ENCODE assay signal across 22 mouse cellular contexts in genomic region chr5:108422741-108423140, GRCm38 (mm10). TPM values are rescaled to one million over a fixed set of nuclear protein-coding genes. Genes with fewer than 3 reads are reported as not detected.
DNase-seq lines count a peak whose midpoint lies in the region; ATAC-seq and TF ChIP-seq lines count a peak whose summit lies in the region.
"Had no signal": no experiment of that assay in that cellular context is flagged by ENCODE, and none has a peak within 500 bp of the region (broad histone marks: within the 10 kb centered on the region; RNA-seq: fewer than 3 reads in every experiment).

No protein-coding gene starts in this region.

- no peak overlapping the region; the same call in 1 of the 2 replicates for H3K4me2 ChIP-seq in intestine, postnatal 0 days (replicated peaks; ENCODE audit: low read depth)
- no peak overlapping the region for H3K4me2 ChIP-seq in intestine, embryonic 16.5 days (ENCODE audit: low read depth, low read length)
- peak overlapping the region; percentile 29; the same call in 1 of the 2 replicates for H3K4me2 ChIP-seq in liver, embryonic 13.5 days
- H3K4me2 ChIP-seq: embryonic facial prominence, embryonic 12.5 days; forebrain, embryonic 13.5 days; forebrain, embryonic 15.5 days had no signal

- H3K4me1 ChIP-seq in intestine, postnatal 0 days (replicated peaks; ENCODE audit: control insufficient read depth, insufficient read depth, low read length), result no peaks in the 10 kb centered on the region; the same call in 1 of the 2 replicates
- no peaks in the 10 kb centered on the region for H3K4me1 ChIP-seq in intestine, embryonic 16.5 days (ENCODE audit: control insufficient read depth, insufficient read depth, low read length)
- H3K4me1 ChIP-seq in liver, embryonic 13.5 days (replicated peaks), result peaks cover 32% of the 10 kb centered on the region
- H3K4me1 ChIP-seq: embryonic facial prominence, embryonic 10.5 days; embryonic facial prominence, embryonic 12.5 days; forebrain, embryonic 13.5 days; forebrain, embryonic 15.5 days had no signal

- no peaks in the 10 kb centered on the region for H3K27me3 ChIP-seq in intestine, postnatal 0 days (replicated peaks; ENCODE audit: control insufficient read depth, insufficient read depth, low read length)
- no peaks in the 10 kb centered on the region for H3K27me3 ChIP-seq in intestine, embryonic 16.5 days (replicated peaks; ENCODE audit: control insufficient read depth, insufficient read depth, low read length)
- H3K27me3 ChIP-seq in liver, embryonic 13.5 days, result no peaks in the 10 kb centered on the region
- H3K27me3 ChIP-seq: embryonic facial prominence, embryonic 12.5 days; forebrain, embryonic 13.5 days; forebrain, embryonic 15.5 days; Patski had no signal

- H3K9ac ChIP-seq in intestine, postnatal 0 days (ENCODE audit: low read depth, low read length), result no peak overlapping the region
- H3K9ac ChIP-seq in intestine, embryonic 16.5 days (ENCODE audit: low read depth, low read length), result no peak overlapping the region
- H3K9ac ChIP-seq in liver, embryonic 13.5 days, result no peak overlapping the region
- H3K9ac ChIP-seq: embryonic facial prominence, embryonic 12.5 days; forebrain, embryonic 13.5 days; forebrain, embryonic 15.5 days; forebrain, postnatal 0 days had no signal

- no peak overlapping the region for H3K27ac ChIP-seq in intestine, postnatal 0 days (ENCODE audit: low read depth, low read length)
- no peak overlapping the region for H3K27ac ChIP-seq in intestine, embryonic 16.5 days (ENCODE audit: low read length)
- no peak overlapping the region for H3K27ac ChIP-seq in liver, embryonic 13.5 days
- H3K27ac ChIP-seq: embryonic facial prominence, embryonic 10.5 days; embryonic facial prominence, embryonic 12.5 days; forebrain, embryonic 13.5 days; forebrain, embryonic 15.5 days had no signal

- WGBS in intestine, postnatal 0 days, result 64% methylated on average over 3 of the region's 3 CpGs
- 65% methylated on average over 3 of the region's 3 CpGs for WGBS in intestine, embryonic 16.5 days
- 70% methylated on average over 3 of the region's 3 CpGs for WGBS in liver, embryonic 13.5 days (ENCODE audit: insufficient replicate concordance)

- peak; percentile 45; the same call in 1 of the 2 replicates for ATAC-seq in intestine, postnatal 0 days
- ATAC-seq in intestine, embryonic 16.5 days, result no peak
- no peak for ATAC-seq in liver, embryonic 13.5 days (ENCODE audit: low read depth)
- ATAC-seq: activated CD4-positive, CD25-positive, alpha-beta regulatory T cell, adult 4 months; forebrain, embryonic 13.5 days; forebrain, embryonic 15.5 days; forebrain, postnatal 0 days; Patski had no signal

- no peaks in the 10 kb centered on the region for H3K9me3 ChIP-seq in intestine, postnatal 0 days (ENCODE audit: control insufficient read depth)
- no peaks in the 10 kb centered on the region for H3K9me3 ChIP-seq in intestine, embryonic 16.5 days (ENCODE audit: control insufficient read depth, low read length)
- H3K9me3 ChIP-seq in liver, embryonic 13.5 days (replicated peaks), result no peaks in the 10 kb centered on the region
- H3K9me3 ChIP-seq: embryonic facial prominence, embryonic 10.5 days; embryonic facial prominence, embryonic 12.5 days; forebrain, embryonic 13.5 days; forebrain, embryonic 15.5 days; G1E had no signal

- no peak for DNase-seq in liver, embryonic 13.5 days
- DNase-seq in liver, result no peak
- DNase-seq in ovary, adult 18-20 months (ENCODE audit: low spot score), result no peak
- DNase-seq: adrenal gland, adult 8-10 months; adrenal gland, postnatal 14 days; adrenal gland, postnatal 36 days; cerebellum, adult 11-12 months; cerebellum, adult 2 months; cerebellum, adult 9-10 months; cerebellum, postnatal 10 days; cerebellum, postnatal 25 days; forebrain, postnatal 0 days had no signal

- H3K36me3 ChIP-seq in intestine, postnatal 0 days (ENCODE audit: control insufficient read depth, insufficient read depth), result no peaks in the 10 kb centered on the region
- H3K36me3 ChIP-seq in intestine, embryonic 16.5 days (ENCODE audit: control insufficient read depth, insufficient read depth, low read length), result no peaks in the 10 kb centered on the region
- no peaks in the 10 kb centered on the region for H3K36me3 ChIP-seq in liver, embryonic 13.5 days
- H3K36me3 ChIP-seq: embryonic facial prominence, embryonic 10.5 days; embryonic facial prominence, embryonic 12.5 days; forebrain, embryonic 15.5 days had no signal

- no peak for TF ChIP-seq CTCF in intestine, postnatal 0 days (IDR thresholded peaks at IDR 0.05; ENCODE audit: low read depth)

- H3K4me3 ChIP-seq in intestine, postnatal 0 days (ENCODE audit: low read depth, low read length), result no peak overlapping the region
- no peak overlapping the region for H3K4me3 ChIP-seq in intestine, embryonic 16.5 days (ENCODE audit: low read length)
- H3K4me3 ChIP-seq in liver, embryonic 13.5 days (replicated peaks), result no peak overlapping the region
- H3K4me3 ChIP-seq: embryonic facial prominence, embryonic 10.5 days; embryonic facial prominence, embryonic 12.5 days; forebrain, embryonic 13.5 days; forebrain, embryonic 15.5 days had no signal

RNA-seq across cellular contexts. Expression of gene Atp5k, which starts 11.5 kb away (rescaled TPM):
- 829 and 847 TPM in 2 replicates for polyA plus RNA-seq in intestine, postnatal 0 days (2015; fragmentation: Nextera tagmentation; extraction: Ambion mirVana)
- 440 and 455 TPM in 2 replicates for polyA plus RNA-seq in intestine, embryonic 16.5 days (2015; fragmentation: Nextera tagmentation; extraction: Ambion mirVana)
- polyA plus RNA-seq in liver, embryonic 13.5 days (2015; fragmentation: Nextera tagmentation; extraction: Ambion mirVana), result 328 and 358 TPM in 2 replicates

RNA-seq across cellular contexts. Expression of gene Mfsd7a, which starts 25.9 kb away (rescaled TPM):
- polyA plus RNA-seq in intestine, postnatal 0 days (2015; fragmentation: Nextera tagmentation; extraction: Ambion mirVana), result 0.42 and 0.51 TPM in 2 replicates
- polyA plus RNA-seq in intestine, embryonic 16.5 days (2015; fragmentation: Nextera tagmentation; extraction: Ambion mirVana), result 0.38 and 0.55 TPM in 2 replicates
- polyA plus RNA-seq in liver, embryonic 13.5 days (2015; fragmentation: Nextera tagmentation; extraction: Ambion mirVana), result 0.07 and 0.15 TPM in 2 replicates
- polyA plus RNA-seq: activated CD4-positive, CD25-positive, alpha-beta regulatory T cell, adult 4 months; G1E had no signal

RNA-seq across cellular contexts. Expression of gene Pde6b, which starts 34.5 kb away (rescaled TPM):
- 0.09 and 0.16 TPM in 2 replicates for polyA plus RNA-seq in intestine, postnatal 0 days (2015; fragmentation: Nextera tagmentation; extraction: Ambion mirVana)
- 0.43 and 0.47 TPM in 2 replicates for polyA plus RNA-seq in intestine, embryonic 16.5 days (2015; fragmentation: Nextera tagmentation; extraction: Ambion mirVana)
- polyA plus RNA-seq in liver, embryonic 13.5 days (2015; fragmentation: Nextera tagmentation; extraction: Ambion mirVana), result 0.07 and 0.15 TPM in 2 replicates
- polyA plus RNA-seq: embryonic facial prominence, embryonic 14.5 days; forebrain, embryonic 15.5 days; G1E had no signal

RNA-seq across cellular contexts. Expression of gene Pcgf3, which starts 38.3 kb away (rescaled TPM):
- polyA plus RNA-seq in intestine, postnatal 0 days (2015; fragmentation: Nextera tagmentation; extraction: Ambion mirVana), result 9.3 and 10.2 TPM in 2 replicates
- polyA plus RNA-seq in intestine, embryonic 16.5 days (2015; fragmentation: Nextera tagmentation; extraction: Ambion mirVana), result 12.7 and 15.5 TPM in 2 replicates
- polyA plus RNA-seq in liver, embryonic 13.5 days (2015; fragmentation: Nextera tagmentation; extraction: Ambion mirVana), result 5.7 and 7.8 TPM in 2 replicates

RNA-seq across cellular contexts. Expression of gene Gm42517, which starts 55.0 kb away (rescaled TPM):
- polyA plus RNA-seq in intestine, postnatal 0 days (2015; fragmentation: Nextera tagmentation; extraction: Ambion mirVana), result 0.07 TPM in 1 of 2 replicates, not detected in the other
- 0.07 TPM in 1 of 2 replicates, not detected in the other for polyA plus RNA-seq in intestine, embryonic 16.5 days (2015; fragmentation: Nextera tagmentation; extraction: Ambion mirVana)
- 0.05 and 0.07 TPM in 2 replicates for polyA plus RNA-seq in liver, embryonic 13.5 days (2015; fragmentation: Nextera tagmentation; extraction: Ambion mirVana)
- polyA plus RNA-seq: activated CD4-positive, CD25-positive, alpha-beta regulatory T cell, adult 4 months; embryonic facial prominence, embryonic 10.5 days; embryonic facial prominence, embryonic 12.5 days; G1E had no signal
